In genomic region chr1:88445400-88445799, GRCm38 (mm10) we compare ENCODE assay signal across 9 mouse cellular contexts. TPM values are rescaled to one million over a fixed set of nuclear protein-coding genes. Genes with fewer than 3 reads are reported as not detected.
A peak's percentile ranks its signal among the peaks of the same experiment; 100 is the strongest.
DNase-seq lines count a peak whose midpoint lies in the region; ATAC-seq and TF ChIP-seq lines count a peak whose summit lies in the region.
"Had no signal": no experiment of that assay in that cellular context is flagged by ENCODE, and none has a peak within 500 bp of the region (broad histone marks: within the 10 kb centered on the region; RNA-seq: fewer than 3 reads in every experiment).

No protein-coding gene starts in this region.

- dilution Hi-C loops in CH12.LX (cut with MboI; ENCODE audit: extremely low pct_ligation_motif_present, extremely low pct_unique_long_range_greater_than_20kb, low sequenced_read_pairs), result no loop called here

- no peak for ATAC-seq in embryonic facial prominence, embryonic 11.5 days (replicated peaks; ENCODE audit: insufficient number of reproducible peaks, low FRiP score, low TSS enrichment, low read depth)

- in situ Hi-C loops in CH12.LX (cut with MboI; ENCODE audit: low pct_ligation_motif_present, low pct_unique_long_range_greater_than_20kb, low sequenced_read_pairs), result no loop called here

- intact Hi-C loops in left cerebral cortex, adult 2 months (cut with DNase I), result no loop called here
- intact Hi-C loops in left cerebral cortex, postnatal 36 days (cut with DNase I), result no loop called here

- H3K4me2 ChIP-seq in embryonic facial prominence, embryonic 11.5 days (ENCODE audit: low read depth, low read length), result no peak overlapping the region
- no peak overlapping the region for H3K4me2 ChIP-seq in CH12.LX (ENCODE audit: insufficient read depth, low read depth, poor library complexity, severe bottlenecking)
- H3K4me2 ChIP-seq: midbrain, embryonic 12.5 days had no signal

- no peaks in the 10 kb centered on the region for H3K79me2 ChIP-seq in CH12.LX (replicated peaks; ENCODE audit: control insufficient read depth, extremely low read depth, insufficient read depth, poor library complexity, severe bottlenecking)

- H3K27ac ChIP-seq in embryonic facial prominence, embryonic 11.5 days (replicated peaks; ENCODE audit: low read depth, low read length), result no peak overlapping the region
- no peak overlapping the region for H3K27ac ChIP-seq in embryonic facial prominence, embryonic 10.5 days (replicated peaks)
- H3K27ac ChIP-seq in left cerebral cortex, adult 2 months, result no peak overlapping the region
- no peak overlapping the region for H3K27ac ChIP-seq in CH12.LX (ENCODE audit: insufficient read depth, low read depth)
- no peak overlapping the region for H3K27ac ChIP-seq in cortical plate, adult 2 months (ENCODE audit: insufficient read depth, low read length)
- H3K27ac ChIP-seq: midbrain, embryonic 12.5 days had no signal

- peak; percentile 30 for DNase-seq in embryonic facial prominence, embryonic 11.5 days (ENCODE audit: low spot score)
- DNase-seq in embryonic facial prominence, embryonic 10.5 days (ENCODE audit: low spot score), result no peak
- no peak for DNase-seq in left cerebral cortex, adult 2 months (ENCODE audit: extremely low spot score in 1 of 2, low spot score in 2 of 2)
- DNase-seq in left cerebral cortex, postnatal 36 days (ENCODE audit: low spot score in 2 of 2), result no peak
- peak; percentile 24 for DNase-seq in CH12.LX (ENCODE audit: extremely low read depth)
- DNase-seq in left cerebral cortex, adult 8-10 months (ENCODE audit: low spot score in 2 of 2), result no peak
- DNase-seq in layer of hippocampus, postnatal 10 days (ENCODE audit: low spot score in 2 of 2), result no peak

- H3K9me3 ChIP-seq in embryonic facial prominence, embryonic 11.5 days (replicated peaks; ENCODE audit: control insufficient read depth, low read length), result no peaks in the 10 kb centered on the region
- H3K9me3 ChIP-seq in embryonic facial prominence, embryonic 10.5 days, result no peaks in the 10 kb centered on the region
- peaks cover 22% of the 10 kb centered on the region for H3K9me3 ChIP-seq in CH12.LX (replicated peaks; ENCODE audit: low read length)
- H3K9me3 ChIP-seq: midbrain, embryonic 12.5 days had no signal

- H3K9ac ChIP-seq in embryonic facial prominence, embryonic 11.5 days (replicated peaks; ENCODE audit: low read length), result no peak overlapping the region
- no peak overlapping the region for H3K9ac ChIP-seq in CH12.LX (ENCODE audit: insufficient read depth, low read depth)
- H3K9ac ChIP-seq: midbrain, embryonic 12.5 days had no signal

- peak; percentile 50 for TF ChIP-seq RAD21 in CH12.LX (IDR thresholded peaks at IDR 0.05; ENCODE audit: low read depth, low read length)

- 72% methylated on average over 4 of the region's 4 CpGs for WGBS in embryonic facial prominence, embryonic 11.5 days
- 68% methylated on average over 4 of the region's 4 CpGs for WGBS in embryonic facial prominence, embryonic 10.5 days

- no peak for TF ChIP-seq EP300 in CH12.LX (IDR thresholded peaks at IDR 0.05; ENCODE audit: low read length)

- no peaks in the 10 kb centered on the region; the same call in 1 of the 2 replicates for H3K4me1 ChIP-seq in embryonic facial prominence, embryonic 11.5 days (ENCODE audit: control insufficient read depth, insufficient read depth, low read length)
- H3K4me1 ChIP-seq in embryonic facial prominence, embryonic 10.5 days, result peaks cover 16% of the 10 kb centered on the region
- H3K4me1 ChIP-seq in CH12.LX (ENCODE audit: control insufficient read depth in 1 of 2, insufficient read depth in 2 of 2), result no peaks in the 10 kb centered on the region
- H3K4me1 ChIP-seq in cortical plate, adult 2 months (ENCODE audit: control insufficient read depth, insufficient read depth, low read length), result no peaks in the 10 kb centered on the region

- TF ChIP-seq CTCF in left cerebral cortex, adult 2 months (IDR thresholded peaks at IDR 0.05), result peak; percentile 62
- TF ChIP-seq CTCF in CH12.LX (conservative IDR thresholded peaks at IDR 0.05 in 1 of 2, IDR thresholded peaks at IDR 0.05 in 1 of 2; ENCODE audit: low read depth in 2 of 2, low read length in 2 of 2), result peak; percentile 36 to 64; a peak in 3 of 4 replicates
- peak; percentile 36; the same call in 1 of the 2 replicates for TF ChIP-seq CTCF in cortical plate, adult 2 months (IDR thresholded peaks at IDR 0.05; ENCODE audit: extremely low read depth, insufficient read depth, low read length)

- no peak for TF ChIP-seq POLR2A in CH12.LX (IDR thresholded peaks at IDR 0.05; ENCODE audit: low read depth, low read length)
- TF ChIP-seq POLR2A in cortical plate, adult 2 months (IDR thresholded peaks at IDR 0.05; ENCODE audit: extremely low read depth, insufficient read depth, low read length), result no peak

- no peak overlapping the region for H3K4me3 ChIP-seq in embryonic facial prominence, embryonic 11.5 days (ENCODE audit: low read depth, low read length)
- no peak overlapping the region for H3K4me3 ChIP-seq in embryonic facial prominence, embryonic 10.5 days
- no peak overlapping the region for H3K4me3 ChIP-seq in left cerebral cortex, adult 2 months
- H3K4me3 ChIP-seq in CH12.LX (replicated peaks in 1 of 3; ENCODE audit: low read depth in 2 of 3, low read length in 2 of 3, poor library complexity in 1 of 3), result no peak overlapping the region
- no peak overlapping the region for H3K4me3 ChIP-seq in cortical plate, adult 2 months (ENCODE audit: insufficient read depth, low read length)
- H3K4me3 ChIP-seq: midbrain, embryonic 12.5 days had no signal

- no peaks in the 10 kb centered on the region for H3K36me3 ChIP-seq in embryonic facial prominence, embryonic 11.5 days (replicated peaks; ENCODE audit: control insufficient read depth, insufficient read depth, low read depth, low read length)
- no peaks in the 10 kb centered on the region for H3K36me3 ChIP-seq in embryonic facial prominence, embryonic 10.5 days (replicated peaks)
- no peaks in the 10 kb centered on the region for H3K36me3 ChIP-seq in CH12.LX (replicated peaks in 1 of 2; ENCODE audit: control insufficient read depth in 1 of 2, insufficient read depth in 1 of 2, low read length in 1 of 2)
- H3K36me3 ChIP-seq: midbrain, embryonic 12.5 days had no signal

- no peaks in the 10 kb centered on the region for H3K27me3 ChIP-seq in embryonic facial prominence, embryonic 11.5 days (ENCODE audit: control insufficient read depth, insufficient read depth, low read length)
- no peaks in the 10 kb centered on the region for H3K27me3 ChIP-seq in embryonic facial prominence, embryonic 10.5 days (replicated peaks; ENCODE audit: low read depth, poor library complexity, severe bottlenecking)
- H3K27me3 ChIP-seq in CH12.LX (replicated peaks), result no peaks in the 10 kb centered on the region

TF ChIP-seq in CH12.LX, 34 proteins besides CTCF, POLR2A, EP300 and RAD21:
- TF ChIP-seq SMC3 (IDR thresholded peaks at IDR 0.05; ENCODE audit: low read depth, low read length) (peak; percentile 40), NRF1 (IDR thresholded peaks at IDR 0.05; ENCODE audit: low read depth, low read length) (no peak)

RNA-seq across cellular contexts. Expression of gene Spp2, which starts 38.6 kb away (rescaled TPM):
- polyA plus RNA-seq in embryonic facial prominence, embryonic 11.5 days (2014; fragmentation: Nextera tagmentation; extraction: Ambion mirVana), result 0.63 TPM in 1 of 2 replicates, not detected in the other
- polyA plus RNA-seq in embryonic facial prominence, embryonic 10.5 days (2016; fragmentation: Nextera tagmentation; extraction: Ambion mirVana), result 0.30 and 0.37 TPM in 2 replicates
- not detected for total RNA-seq in left cerebral cortex, adult 2 months (2021)
- not detected for total RNA-seq in left cerebral cortex, postnatal 36 days (2021)
- total RNA-seq in CH12.LX (2012; rRNA removed) (not detected in 2 replicates), CH12.LX (2014; rRNA removed) (not detected in 2 replicates)
- polyA plus RNA-seq in CH12.LX (2012; ENCODE audit: insufficient read length, low read depth), result not detected in 2 replicates
- 0.26 and 0.56 TPM in 2 replicates for polyA plus RNA-seq in cortical plate, adult 2 months (2012; rRNA removed)
- total RNA-seq in left cerebral cortex, adult 8-10 months (2022), result not detected
- under 1 TPM in 1 of 2 experiments, not detected in 1; 0.54 TPM for total RNA-seq in layer of hippocampus, postnatal 10 days (2021)
- polyA plus RNA-seq: midbrain, embryonic 12.5 days had no signal

Comparison
In these comparisons a context has a peak if more than half of its experiments do, and no peak if none do; other contexts are left out.
1. DNase-seq: peak in embryonic facial prominence, embryonic 11.5 days (single experiment) and CH12.LX (single experiment); none in embryonic facial prominence, embryonic 10.5 days (single experiment), left cerebral cortex, adult 2 months (0 of 2), left cerebral cortex, postnatal 36 days (0 of 2), left cerebral cortex, adult 8-10 months (0 of 2) and layer of hippocampus, postnatal 10 days (0 of 2).
2. Peak in every context shown above with its lines, with median percentiles within 50 percentile points of each other: CTCF ChIP-seq.